Comparison of ENCODE assay signal across 20 mouse cellular contexts in the genomic region with DNA sequence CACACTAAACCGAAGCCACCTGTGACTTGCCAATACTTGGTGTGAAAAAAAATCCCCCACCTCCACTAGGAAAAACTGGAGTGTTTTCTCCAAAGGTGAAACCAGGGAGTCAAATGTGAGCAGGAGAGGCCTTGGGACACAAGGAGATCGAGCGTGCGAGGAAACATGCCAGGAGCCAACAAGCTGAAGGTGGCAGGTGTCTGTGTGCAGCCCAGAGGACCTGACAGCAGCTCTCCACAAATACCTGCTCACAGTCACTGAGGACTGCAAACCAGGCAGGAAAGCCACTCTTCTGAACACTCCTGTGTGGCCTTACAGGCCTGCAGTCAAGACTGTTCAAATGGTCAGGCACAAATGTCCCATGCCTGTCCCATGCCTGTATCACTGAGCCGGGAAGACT.
DNase-seq lines count a peak whose midpoint lies in the region; ATAC-seq lines count a peak whose summit lies in the region.
"Had no signal": no experiment of that assay in that cellular context is flagged by ENCODE, and none has a peak within 500 bp of the region (broad histone marks: within the 10 kb centered on the region; RNA-seq: fewer than 3 reads in every experiment).

No protein-coding gene starts in this region.

- no peak for DNase-seq in cerebellum, postnatal 10 days
- DNase-seq in cerebellum, adult 18-20 months: peak; percentile 57
- no peak for DNase-seq in cerebellum, postnatal 14 days
- peak; percentile 64 for DNase-seq in brain, adult 2 months (ENCODE audit: low read depth, low spot score)
- peak; percentile 42 to 47 for DNase-seq in cerebellum, postnatal 36 days
- no peak for DNase-seq in frontal cortex, adult 2 months (ENCODE audit: extremely low spot score in 1 of 2, low spot score in 1 of 2)
- DNase-seq: adrenal gland, adult 8-10 months; adrenal gland, postnatal 36 days; embryo, embryonic 11 days; gastrocnemius, postnatal 10 days; gastrocnemius, postnatal 36 days; heart, postnatal 10 days; heart, postnatal 36 days; kidney, adult 18-20 months; kidney, adult 9 months had no signal

- ATAC-seq in cerebellum, adult (ENCODE audit: insufficient number of reproducible peaks, low FRiP score, low TSS enrichment): peak; percentile 40; the same call in 1 of the 2 replicates
- ATAC-seq: activated CD4-positive, CD25-positive, alpha-beta regulatory T cell, adult 4 months; forebrain, embryonic 15.5 days; hindbrain, embryonic 16.5 days; intestine, embryonic 15.5 days had no signal

Comparison
In these comparisons a context has a peak if more than half of its experiments do, and no peak if none do; other contexts are left out.
1. DNase-seq: peak in cerebellum, adult 18-20 months (2 of 2), brain, adult 2 months (single experiment) and cerebellum, postnatal 36 days (2 of 2); none in cerebellum, postnatal 10 days (0 of 2), cerebellum, postnatal 14 days (0 of 2) and frontal cortex, adult 2 months (0 of 2).